Comparison of ENCODE assay signal across 5 mouse cellular contexts in genomic region chr7:44435796-44436195, GRCm38 (mm10).
"Had no signal": no experiment of that assay in that cellular context is flagged by ENCODE, and none has a peak within 500 bp of the region (broad histone marks: within the 10 kb centered on the region; RNA-seq: fewer than 3 reads in every experiment).

No protein-coding gene starts in this region.

- DNase-seq: kidney, postnatal 10 days; lung, adult 2 months; lung, postnatal 36 days; right cerebral cortex, postnatal 14 days; thymus, postnatal 4 days had no signal
